Mouse (Mus musculus) megakaryocyte progenitor cell, adult 5-6 weeks (primary cell): Measurements from ENCODE around the gene Map3k14. TPM values are rescaled to one million over a fixed set of nuclear protein-coding genes. Genes with fewer than 3 reads are reported as not detected.
"Not testable (repeated sequence)": the region's sequence is repeated elsewhere in the genome, so short reads cannot be mapped to it uniquely, and the experiment has no call there.

Source experiments
- ATAC-seq: replicated peaks from 2 replicates; pipeline ENCODE4 v1.8.0; 2016; ENCODE audit warnings: mild to moderate bottlenecking, moderate TSS enrichment, inconsistent platforms; ENCODE audit not compliant: poor library complexity
- total RNA-seq, 2 experiments: library from RNA; stranded (forward) in 1 of 2; stranded (reverse) in 1 of 2; fragments of 157-497, 149-512 nt in 1 of 2; fragments of 200-1000 nt in 1 of 2; gene quantifications; 2 replicates each; pipeline versions ENCODE4 v1.2.3 to v1.2.4; 2015 to 2017

Map3k14 gene
- total RNA-seq (2015) (4.5 and 4.8 TPM in 2 replicates), total RNA-seq (2017) (3.9 and 4.5 TPM in 2 replicates)

- peak; percentile 78 for ATAC-seq
Measured at GRCm38 (mm10) chr11:103267346-103268219, at the start of gene Map3k14. Gene Map3k14 (minus strand): TSS chr11:103267472.

GRCm38 (mm10) chr11:103315379-103315778, 48.1 kb upstream of the Map3k14 start:
- 0 out of 2 replicates have a peak, but pooled peaks have one; percentile 44 for ATAC-seq

DNA sequence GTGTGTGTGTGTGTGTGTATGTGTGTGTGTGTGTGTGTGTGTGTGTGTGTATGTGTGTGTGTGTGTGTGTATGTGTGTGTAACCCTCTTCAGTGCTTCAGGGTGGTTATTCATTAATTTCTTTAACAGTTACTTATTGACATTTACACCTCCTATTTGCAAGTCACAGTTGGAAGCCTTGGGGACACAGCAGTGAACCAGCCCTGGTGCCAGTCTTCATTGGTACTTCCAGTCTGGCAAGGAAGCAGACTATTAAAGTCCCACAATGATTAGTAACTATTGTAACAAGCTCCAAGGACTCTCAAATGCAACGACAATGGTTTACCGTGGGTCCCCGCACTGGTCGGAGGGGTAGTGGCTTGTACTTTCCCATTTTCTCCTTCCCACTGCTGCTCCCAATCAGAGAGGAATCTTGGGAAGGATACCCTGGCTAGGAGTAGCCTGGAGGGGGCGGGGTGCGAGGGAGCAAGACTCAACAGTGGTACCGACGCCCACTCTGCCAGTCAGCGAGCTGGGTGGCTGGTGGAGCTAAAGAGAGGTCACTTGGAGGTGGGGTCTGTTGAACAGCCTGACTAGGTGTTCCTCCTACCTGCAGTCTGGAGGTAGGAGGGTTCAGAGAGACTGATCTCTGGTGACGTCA, 47.6 kb upstream of the Map3k14 start:
- ATAC-seq = no peak

DNA sequence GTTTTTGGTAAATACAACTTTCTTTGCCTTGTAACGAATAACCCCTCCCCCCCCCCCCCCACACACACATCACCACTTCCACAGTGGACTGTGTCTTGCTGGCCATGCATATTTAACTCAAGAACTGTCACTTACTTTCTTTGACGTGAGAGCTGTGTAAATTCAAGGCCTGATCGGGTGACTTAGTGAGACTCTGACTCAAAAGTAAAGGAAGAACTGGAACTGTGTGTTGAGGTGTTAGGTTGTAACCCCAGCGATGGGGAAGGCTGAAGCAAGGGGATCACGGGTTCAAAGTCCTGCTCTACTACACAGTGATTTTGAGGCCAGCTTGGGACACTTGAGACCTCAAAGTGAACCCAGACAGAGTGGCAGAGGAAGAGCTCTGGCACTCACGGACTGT, 46.3 kb upstream of the Map3k14 start:
- ATAC-seq = no peak

GRCm38 (mm10) chr11:103312655-103313255, 45.5 kb upstream of the Map3k14 start:
- ATAC-seq = no peak

DNA sequence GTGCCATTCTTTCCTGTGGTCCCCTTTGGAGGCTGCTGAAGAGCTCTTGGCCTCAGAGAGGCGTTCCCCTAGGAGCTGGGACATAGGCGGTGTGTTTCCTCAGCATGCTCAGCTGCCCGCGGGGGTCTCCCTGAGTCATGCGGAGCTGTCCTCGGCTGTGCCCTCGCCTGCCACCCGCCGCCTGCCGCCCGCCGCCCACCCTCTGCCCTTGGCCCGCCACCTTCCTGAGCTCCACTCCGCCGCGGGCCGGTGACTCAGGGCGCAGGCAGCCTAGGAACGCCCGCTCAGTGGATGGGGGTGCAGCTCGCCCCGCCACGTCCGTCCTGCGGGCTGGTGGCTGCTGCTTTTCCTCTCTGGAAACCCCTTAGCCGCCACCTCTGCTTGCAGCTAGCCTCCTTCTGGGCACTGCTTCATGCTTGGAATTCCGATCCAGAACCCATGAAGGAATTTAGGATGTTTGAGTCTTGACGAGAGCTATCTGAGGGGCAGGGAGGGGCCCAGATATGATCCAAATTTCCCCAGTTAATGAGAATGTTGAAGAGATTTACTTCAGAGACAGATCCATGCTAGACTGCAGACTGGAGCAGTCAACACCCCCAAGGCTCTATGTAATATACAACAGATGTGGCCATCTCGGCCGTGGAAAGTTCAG, 44.8 kb upstream of the Map3k14 start:
- peak; percentile 66 for ATAC-seq

DNA sequence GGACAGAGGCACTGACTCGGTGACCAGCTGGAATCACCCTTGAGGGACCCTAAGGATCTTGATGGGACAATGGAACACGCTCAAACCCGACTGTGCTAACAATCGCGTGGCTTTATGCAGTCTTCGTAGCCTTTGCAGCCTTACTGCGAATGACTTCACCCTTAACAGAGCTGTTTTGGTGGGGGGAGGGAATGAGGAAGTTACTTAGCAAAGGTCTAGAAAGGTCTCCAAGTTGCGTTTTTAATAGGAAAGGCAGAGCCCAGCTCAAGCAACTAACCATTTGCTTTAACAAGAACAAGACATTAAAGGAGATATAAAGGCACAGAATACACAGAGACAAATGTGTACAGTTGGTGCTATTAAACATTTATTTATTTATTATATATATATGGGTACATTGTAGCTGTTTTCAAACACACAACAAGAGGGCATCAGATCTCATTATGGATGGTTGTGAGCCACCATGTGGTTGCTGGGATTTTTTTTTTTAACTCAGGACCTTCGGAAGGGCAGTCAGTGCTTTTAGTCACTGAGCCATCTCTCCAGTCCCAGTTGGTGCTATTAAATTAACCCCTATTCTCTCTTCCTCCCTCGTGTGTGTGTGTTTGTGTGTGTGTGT, 42.8 kb upstream of the Map3k14 start:
- peak; percentile 63 for ATAC-seq

GRCm38 (mm10) chr11:103307910-103308309, 40.6 kb upstream of the Map3k14 start:
- no peak for ATAC-seq

DNA sequence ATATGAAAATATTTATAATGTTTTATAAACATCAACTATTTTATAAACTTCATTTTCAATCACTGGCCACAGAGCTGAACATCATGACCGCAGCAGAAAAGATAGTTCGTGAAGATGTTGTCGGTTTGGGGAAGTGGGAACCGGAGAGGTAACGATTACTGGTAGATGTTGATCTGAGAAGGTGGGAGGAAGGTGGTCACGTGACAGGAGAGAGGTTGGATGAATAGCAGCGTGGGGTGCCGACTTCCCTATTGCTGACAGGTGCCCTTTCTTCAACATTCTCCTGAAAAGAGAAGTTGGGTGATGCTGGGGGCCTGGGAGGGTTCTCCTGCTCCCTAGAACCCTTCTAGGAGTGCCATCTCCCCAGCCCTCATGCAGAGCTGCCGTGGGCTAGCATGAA, 37.3 kb upstream of the Map3k14 start:
- ATAC-seq = peak; percentile 71

DNA sequence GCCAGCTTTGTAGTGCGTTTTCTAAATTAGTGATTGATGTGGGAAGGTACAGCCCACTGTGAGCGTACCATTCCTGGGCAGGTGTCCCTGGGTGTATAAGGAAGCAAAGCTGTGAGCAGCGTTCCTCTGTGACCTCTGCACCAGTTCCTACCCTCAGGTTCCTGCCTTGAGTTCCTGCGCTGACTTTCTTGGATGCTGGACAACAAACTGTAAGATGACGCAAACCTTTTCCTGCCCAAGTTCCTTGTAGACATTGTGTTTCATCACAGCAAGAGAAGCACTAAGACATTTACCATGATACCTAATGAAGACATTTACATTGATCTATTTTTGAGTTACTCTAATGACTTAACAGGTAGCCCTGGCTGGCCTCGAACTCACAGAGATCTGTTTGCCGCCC, 27.5 kb upstream of the Map3k14 start:
- peak; percentile 51 for ATAC-seq

- ATAC-seq = no peak
Measured at GRCm38 (mm10) chr11:103294066-103294465, 26.8 kb upstream of the Map3k14 start.

DNA sequence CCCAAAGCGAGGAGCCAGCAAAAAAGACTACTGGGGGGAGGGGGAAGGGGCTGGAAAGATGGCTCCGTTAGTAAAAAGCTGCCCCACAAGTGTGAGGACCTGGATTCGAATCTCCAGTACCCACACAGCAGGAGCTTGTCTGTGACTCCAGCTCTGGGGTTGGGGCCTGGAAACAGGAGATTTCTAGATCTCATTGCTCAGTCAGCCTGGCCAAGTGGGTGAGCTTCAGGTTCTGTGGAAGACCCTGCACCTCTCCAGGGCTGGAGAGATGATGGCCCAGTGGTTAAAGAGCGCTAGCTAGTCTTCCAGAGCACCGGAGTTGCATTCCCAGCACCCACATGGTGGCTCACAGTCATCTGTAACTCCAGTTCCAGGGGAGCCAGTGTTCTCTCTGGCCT, 25.6 kb upstream of the Map3k14 start:
- ATAC-seq = no peak

DNA sequence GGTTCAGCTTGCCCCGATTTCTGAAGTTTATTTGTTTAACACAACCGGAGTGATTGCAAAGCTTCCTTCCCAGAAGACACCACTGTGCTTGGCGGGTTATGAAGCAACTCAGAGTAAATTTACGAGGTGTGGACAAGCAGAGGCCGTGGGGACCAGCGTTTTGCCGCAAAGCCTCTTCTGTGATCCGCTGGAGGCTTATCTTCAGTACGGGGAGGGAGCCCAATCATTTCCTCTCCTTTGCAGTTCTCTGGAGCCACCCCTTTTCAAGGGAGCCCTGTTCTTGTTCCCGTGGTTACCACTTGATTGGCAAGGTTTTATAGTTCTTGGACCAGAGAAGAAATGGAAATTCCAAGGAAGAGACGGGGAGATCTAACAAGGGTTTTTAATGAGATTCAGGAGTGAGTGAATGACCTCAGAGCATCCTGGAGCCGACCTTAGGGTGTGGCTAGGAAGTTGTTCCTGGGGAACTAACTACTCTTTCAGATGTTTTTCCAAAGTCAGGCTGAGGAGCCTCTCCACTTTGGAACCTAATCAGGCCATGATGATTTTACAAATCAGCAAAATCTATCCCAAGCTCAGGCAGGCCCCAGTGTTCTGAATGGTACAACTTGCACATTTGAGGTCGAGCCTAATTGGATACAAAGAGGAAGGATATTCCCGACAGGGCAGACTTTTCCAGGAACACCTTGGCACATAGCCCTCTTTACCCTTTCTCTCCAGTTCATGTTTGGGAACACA, 25.0 kb upstream of the Map3k14 start:
- peak; percentile 73 for ATAC-seq

DNA sequence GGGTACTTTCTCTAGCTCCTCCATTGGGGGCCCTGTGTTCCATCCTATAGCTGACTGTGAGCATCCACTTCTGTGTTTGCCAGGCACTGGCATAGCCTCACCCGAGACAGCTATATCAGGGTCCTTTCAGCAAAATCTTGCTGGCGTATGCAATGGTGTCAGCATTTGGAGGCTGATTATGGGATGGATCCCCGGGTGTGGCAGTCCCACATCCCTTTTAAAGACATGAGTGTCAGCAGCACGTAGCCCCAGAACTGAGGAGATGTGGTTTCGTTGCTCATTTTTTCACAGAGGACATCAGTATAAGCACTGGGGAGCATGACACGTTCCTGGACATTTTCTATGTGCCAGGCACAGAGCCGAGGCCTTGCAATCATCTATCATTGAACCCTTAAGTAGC, 23.6 kb upstream of the Map3k14 start:
- not testable (repeated sequence) for ATAC-seq

GRCm38 (mm10) chr11:103288291-103288963, 21.2 kb upstream of the Map3k14 start:
- peak; percentile 74 for ATAC-seq

- ATAC-seq = no peak
Measured at GRCm38 (mm10) chr11:103286910-103287309, 19.6 kb upstream of the Map3k14 start.

DNA sequence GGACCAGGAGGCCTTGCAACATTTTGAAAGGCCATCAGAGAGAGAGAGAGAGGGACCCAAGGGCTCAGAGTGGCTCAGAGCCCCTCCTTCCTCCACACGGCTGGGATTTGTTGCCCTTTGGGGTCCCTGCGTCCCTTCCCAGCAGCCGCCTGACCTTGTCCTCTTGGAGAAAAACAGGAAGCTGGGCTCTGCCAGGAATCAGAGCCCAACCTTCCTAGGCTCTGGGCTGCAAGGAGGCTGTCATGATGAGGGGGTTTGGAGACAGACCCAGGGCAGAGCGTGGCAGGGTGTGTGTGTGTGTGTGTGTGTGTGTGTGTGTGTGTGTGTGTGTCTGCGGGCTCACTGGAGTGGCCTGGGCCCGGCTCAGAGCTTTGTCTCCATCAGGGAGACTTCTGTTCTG, 18.7 kb upstream of the Map3k14 start:
- ATAC-seq = no peak

DNA sequence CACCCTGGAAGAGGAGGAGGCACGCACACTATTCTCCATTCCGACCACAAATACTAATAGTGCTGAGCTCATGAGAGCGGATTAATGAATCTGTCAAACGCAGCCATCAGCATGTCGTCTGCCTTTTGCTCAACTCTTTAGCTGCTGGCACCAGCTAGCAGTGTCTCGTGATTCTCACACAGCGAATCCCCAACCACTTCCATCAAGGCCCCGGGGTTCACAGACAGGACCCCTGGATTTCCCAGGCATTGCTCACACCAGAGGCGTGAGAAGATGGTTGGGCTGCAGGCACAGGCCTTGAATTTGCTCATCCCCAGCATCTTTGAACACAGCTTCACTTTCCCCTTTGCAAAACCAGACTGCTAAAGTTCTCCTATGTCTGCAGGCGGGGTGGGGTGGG, 18.0 kb upstream of the Map3k14 start:
- ATAC-seq = no peak

GRCm38 (mm10) chr11:103281784-103282183, 14.5 kb upstream of the Map3k14 start:
- peak; percentile 87 for ATAC-seq

DNA sequence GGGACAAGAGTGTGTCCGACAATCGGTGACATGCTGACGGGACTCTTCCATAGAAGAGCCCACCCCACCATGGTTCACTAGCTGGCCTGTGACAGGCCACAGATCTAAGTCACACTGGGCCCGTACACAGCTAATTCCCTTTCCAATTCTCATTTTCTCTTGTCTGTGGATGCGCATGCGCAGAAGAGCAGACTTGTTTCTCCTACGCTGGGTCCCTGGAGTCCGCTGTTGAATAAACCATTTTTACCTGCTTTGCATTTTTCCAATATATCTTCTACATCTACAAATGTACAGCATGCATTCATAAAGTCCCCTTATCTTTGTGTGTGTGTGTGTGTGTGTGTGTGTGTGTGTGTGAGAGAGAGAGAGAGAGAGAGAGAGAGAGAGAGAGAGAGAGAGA, 9.2 kb upstream of the Map3k14 start:
- ATAC-seq = no peak
